Mouse (Mus musculus) neural tube, embryonic 15.5 days (tissue): Measurements from ENCODE around the gene Sema6d. TPM values are rescaled to one million over a fixed set of nuclear protein-coding genes. Genes with fewer than 3 reads are reported as not detected.

Experiments
- ATAC-seq: fragments of 200-750 bp; cut with Nextera tagmentation; 2 replicates; pipeline ENCODE4 v1.8.0; 2017; ENCODE audit warnings: mild to moderate bottlenecking, moderate TSS enrichment, moderate library complexity; ENCODE audit not compliant: low FRiP score
- H3K27ac ChIP-seq: fragments of 300-500 bp; sonication (generic); replicated peaks from 2 replicates; pipeline ENCODE4 v1.5.1; 2015; ENCODE audit warnings: mild to moderate bottlenecking, inconsistent platforms
- H3K27me3 ChIP-seq: fragments of 300-500 bp; sonication (generic); replicated peaks from 2 replicates; pipeline ENCODE4 v1.6.1; 2015; ENCODE audit warnings: inconsistent platforms
- H3K36me3 ChIP-seq: fragments of 300-500 bp; sonication (generic); 2 replicates; pipeline ENCODE4 v1.6.1; 2015; ENCODE audit warnings: inconsistent platforms
- H3K4me1 ChIP-seq: fragments of 300-500 bp; sonication (generic); 2 replicates; pipeline ENCODE4 v1.6.1; 2015; ENCODE audit warnings: inconsistent platforms
- H3K4me2 ChIP-seq: fragments of 300-500 bp; sonication (generic); 2 replicates; pipeline ENCODE4 v1.6.1; 2015; ENCODE audit warnings: inconsistent platforms, mild to moderate bottlenecking, moderate library complexity
- H3K4me3 ChIP-seq: fragments of 300-500 bp; sonication (generic); replicated peaks from 2 replicates; pipeline ENCODE4 v1.5.1; 2015; ENCODE audit warnings: mild to moderate bottlenecking, inconsistent platforms
- H3K9ac ChIP-seq: fragments of 300-500 bp; sonication (generic); replicated peaks from 2 replicates; pipeline ENCODE4 v1.6.1; 2015; ENCODE audit warnings: mild to moderate bottlenecking, inconsistent platforms
- H3K9me3 ChIP-seq: fragments of 300-500 bp; sonication (generic); replicated peaks from 2 replicates; pipeline ENCODE4 v1.6.1; 2016; ENCODE audit warnings: inconsistent platforms
- WGBS: fragments of 180-500 bp; shearing (Covaris S2); methylation state at CpG from one replicate; pipeline ENCODE4 v1.1.7; 2015; ENCODE audit warnings: mixed read lengths; 5-methylcytosine and 5-hydroxymethylcytosine counted together
- polyA plus RNA-seq: library from polyadenylated mRNA; unstranded; fragments of >200 nt; fragmentation: Nextera tagmentation; extraction: Ambion mirVana; gene quantifications from 2 replicates; pipeline ENCODE4 v1.2.1, GENCODE M21; 2015

Sema6d gene
- polyA plus RNA-seq, 1 experiment from 2014 or later, result 50.4 TPM

GRCm38 (mm10) chr2:124651146-124651545 is 561.4 kb downstream of the Sema6d start:
- ATAC-seq, result peak; percentile 31; the same call in 1 of the 2 replicates

GRCm38 (mm10) chr2:124653161-124653560 is 563.4 kb downstream of the Sema6d start:
- H3K27me3 ChIP-seq, result no peaks in the 10 kb centered on the region
- H3K9me3 ChIP-seq, result no peaks in the 10 kb centered on the region
- WGBS, result 92% methylated on average over 7 of the region's 7 CpGs
- H3K27ac ChIP-seq, result 0 out of 2 replicates have a peak overlapping the region, but pooled peaks have one; percentile 28
- no peak for ATAC-seq
- no peak overlapping the region for H3K4me3 ChIP-seq
- peaks cover 26% of the 10 kb centered on the region for H3K36me3 ChIP-seq
- no peak overlapping the region for H3K4me2 ChIP-seq
- H3K9ac ChIP-seq, result no peak overlapping the region
- peaks cover 5% of the 10 kb centered on the region; the same call in 1 of the 2 replicates for H3K4me1 ChIP-seq

More at GRCm38 (mm10) chr2:124651146-124651545, 561.4 kb downstream of the Sema6d start:
- peaks cover 10% of the 10 kb centered on the region for H3K36me3 ChIP-seq
- no peaks in the 10 kb centered on the region for H3K27me3 ChIP-seq
- WGBS, result 79% methylated on average over 5 of the region's 5 CpGs
- no peak overlapping the region for H3K4me3 ChIP-seq
- H3K4me1 ChIP-seq, result peaks cover 5% of the 10 kb centered on the region; the same call in 1 of the 2 replicates
- H3K4me2 ChIP-seq, result no peak overlapping the region
- H3K9me3 ChIP-seq, result no peaks in the 10 kb centered on the region
- H3K27ac ChIP-seq, result peak overlapping the region; percentile 38; the same call in 1 of the 2 replicates
- H3K9ac ChIP-seq, result no peak overlapping the region

GRCm38 (mm10) chr2:124657358-124657757 is 567.6 kb downstream of the Sema6d start:
- no peak for ATAC-seq
- Histone ChIP-seq H3K9me3 (no peaks in the 10 kb centered on the region), H3K36me3 (peaks cover 63% of the 10 kb centered on the region), H3K4me3 (no peak overlapping the region), H3K4me2 (no peak overlapping the region), H3K27me3 (no peaks in the 10 kb centered on the region), H3K9ac (no peak overlapping the region), H3K4me1 (peaks cover 5% of the 10 kb centered on the region; the same call in 1 of the 2 replicates), H3K27ac (no peak overlapping the region)
- 79% methylated on average over 11 of the region's 11 CpGs for WGBS

- 96% methylated on average over 14 of the region's 14 CpGs for WGBS
- Histone ChIP-seq H3K4me3 (no peak overlapping the region), H3K4me2 (no peak overlapping the region), H3K9me3 (no peaks in the 10 kb centered on the region), H3K36me3 (peaks cover 67% of the 10 kb centered on the region), H3K9ac (no peak overlapping the region), H3K27ac (no peak overlapping the region), H3K4me1 (no peaks in the 10 kb centered on the region), H3K27me3 (no peaks in the 10 kb centered on the region)
- no peak for ATAC-seq
Measured at GRCm38 (mm10) chr2:124658374-124658773, 568.6 kb downstream of the Sema6d start.

- 96% methylated on average over 13 of the region's 13 CpGs for WGBS
- no peaks in the 10 kb centered on the region for H3K9me3 ChIP-seq
- no peaks in the 10 kb centered on the region for H3K27me3 ChIP-seq
- H3K27ac ChIP-seq, result no peak overlapping the region
- no peak for ATAC-seq
- no peak overlapping the region for H3K4me3 ChIP-seq
- H3K36me3 ChIP-seq, result peaks cover 79% of the 10 kb centered on the region
- no peaks in the 10 kb centered on the region for H3K4me1 ChIP-seq
- H3K9ac ChIP-seq, result no peak overlapping the region
- no peak overlapping the region for H3K4me2 ChIP-seq
Measured at GRCm38 (mm10) chr2:124659601-124660000, 569.8 kb downstream of the Sema6d start.

- Histone ChIP-seq H3K27me3 (no peaks in the 10 kb centered on the region), H3K27ac (no peak overlapping the region), H3K9ac (no peak overlapping the region), H3K4me2 (no peak overlapping the region), H3K4me1 (no peaks in the 10 kb centered on the region), H3K9me3 (no peaks in the 10 kb centered on the region), H3K4me3 (no peak overlapping the region), H3K36me3 (peaks cover 83% of the 10 kb centered on the region)
- WGBS, result 84% methylated on average over 5 of the region's 5 CpGs
- no peak for ATAC-seq
Measured at GRCm38 (mm10) chr2:124660686-124661085, 570.9 kb downstream of the Sema6d start.

- Histone ChIP-seq H3K4me1 (no peaks in the 10 kb centered on the region), H3K9ac (no peak overlapping the region), H3K4me2 (no peak overlapping the region), H3K4me3 (no peak overlapping the region), H3K9me3 (no peaks in the 10 kb centered on the region), H3K36me3 (peaks cover 84% of the 10 kb centered on the region), H3K27me3 (no peaks in the 10 kb centered on the region), H3K27ac (no peak overlapping the region)
- 96% methylated on average over 9 of the region's 9 CpGs for WGBS
- no peak for ATAC-seq
Measured at GRCm38 (mm10) chr2:124661316-124661715, 571.5 kb downstream of the Sema6d start.

GRCm38 (mm10) chr2:124662257-124662656 is 572.5 kb downstream of the Sema6d start:
- H3K4me2 ChIP-seq, result no peak overlapping the region
- no peak overlapping the region for H3K4me3 ChIP-seq
- H3K9ac ChIP-seq, result no peak overlapping the region
- H3K36me3 ChIP-seq, result peaks cover 81% of the 10 kb centered on the region
- WGBS, result 68% methylated on average over 5 of the region's 5 CpGs
- ATAC-seq, result no peak
- no peaks in the 10 kb centered on the region for H3K9me3 ChIP-seq
- H3K27me3 ChIP-seq, result no peaks in the 10 kb centered on the region
- H3K27ac ChIP-seq, result no peak overlapping the region
- no peaks in the 10 kb centered on the region for H3K4me1 ChIP-seq

- no peaks in the 10 kb centered on the region for H3K4me1 ChIP-seq
- no peak overlapping the region for H3K27ac ChIP-seq
- ATAC-seq, result no peak
- no peaks in the 10 kb centered on the region for H3K9me3 ChIP-seq
- 93% methylated on average over 16 of the region's 16 CpGs for WGBS
- no peak overlapping the region for H3K4me3 ChIP-seq
- no peaks in the 10 kb centered on the region for H3K27me3 ChIP-seq
- H3K9ac ChIP-seq, result no peak overlapping the region
- H3K4me2 ChIP-seq, result no peak overlapping the region
- H3K36me3 ChIP-seq, result peaks cover 63% of the 10 kb centered on the region
Measured at GRCm38 (mm10) chr2:124664191-124664590, 574.4 kb downstream of the Sema6d start.

GRCm38 (mm10) chr2:124668431-124668830 is 578.7 kb downstream of the Sema6d start:
- no peak overlapping the region for H3K27ac ChIP-seq
- no peak for ATAC-seq
- no peaks in the 10 kb centered on the region for H3K4me1 ChIP-seq
- no peak overlapping the region for H3K4me3 ChIP-seq
- H3K27me3 ChIP-seq, result no peaks in the 10 kb centered on the region
- no peak overlapping the region for H3K9ac ChIP-seq
- WGBS, result 92% methylated on average over 1 of the region's 1 CpGs
- H3K4me2 ChIP-seq, result no peak overlapping the region
- H3K9me3 ChIP-seq, result no peaks in the 10 kb centered on the region
- H3K36me3 ChIP-seq, result peaks cover 31% of the 10 kb centered on the region

- no peak overlapping the region for H3K9ac ChIP-seq
- no peak overlapping the region for H3K4me2 ChIP-seq
- no peak overlapping the region for H3K27ac ChIP-seq
- no peak overlapping the region for H3K4me3 ChIP-seq
- no peaks in the 10 kb centered on the region for H3K9me3 ChIP-seq
- no peaks in the 10 kb centered on the region for H3K36me3 ChIP-seq
- H3K4me1 ChIP-seq, result no peaks in the 10 kb centered on the region
- no peak for ATAC-seq
- no peaks in the 10 kb centered on the region for H3K27me3 ChIP-seq
Measured at GRCm38 (mm10) chr2:124673117-124673516, 583.3 kb downstream of the Sema6d start.

GRCm38 (mm10) chr2:124684481-124684901 is 594.7 kb downstream of the Sema6d start:
- Histone ChIP-seq H3K36me3 (no peaks in the 10 kb centered on the region), H3K4me1 (no peaks in the 10 kb centered on the region), H3K27me3 (no peaks in the 10 kb centered on the region), H3K9ac (no peak overlapping the region), H3K27ac (no peak overlapping the region), H3K4me3 (no peak overlapping the region), H3K4me2 (no peak overlapping the region), H3K9me3 (no peaks in the 10 kb centered on the region)
- ATAC-seq, result no peak
- 82% methylated on average over 5 of the region's 5 CpGs for WGBS

GRCm38 (mm10) chr2:124690372-124690771 is 600.6 kb downstream of the Sema6d start:
- ATAC-seq, result no peak
- Histone ChIP-seq H3K9me3 (no peaks in the 10 kb centered on the region), H3K36me3 (no peaks in the 10 kb centered on the region), H3K4me3 (no peak overlapping the region), H3K4me2 (no peak overlapping the region), H3K4me1 (no peaks in the 10 kb centered on the region), H3K9ac (no peak overlapping the region), H3K27ac (no peak overlapping the region), H3K27me3 (no peaks in the 10 kb centered on the region)
- WGBS, result 93% methylated on average over 1 of the region's 1 CpGs
